Mouse (Mus musculus) MEL (cell line): ENCODE results near the gene Bbs9. TPM values are rescaled to one million over a fixed set of nuclear protein-coding genes. Genes with fewer than 3 reads are reported as not detected.
A peak's percentile ranks its signal among the peaks of the same experiment; 100 is the strongest.

Source experiments
- DNase-seq: peaks from one replicate; pipeline ENCODE4 v3.0.0; 2011; ENCODE audit warnings: low read depth, low spot score
- H3K27ac ChIP-seq: 2 replicates; pipeline ENCODE4 v1.5.1; 2012; ENCODE audit warnings: low read depth, mild to moderate bottlenecking, control low read depth, low read length, moderate library complexity; ENCODE audit not compliant: control insufficient read depth
- H3K27me3 ChIP-seq, 2 experiments: fragments of 150-350 bp in 1 of 2; sonication (generic) in 1 of 2; 2 replicates each; pipeline ENCODE4 v1.6.1; 2012; ENCODE audit warnings: low read length in 2 of 2, mild to moderate bottlenecking in 2 of 2, improper control_type of control experiment in 1 of 2, moderate library complexity in 1 of 2; ENCODE audit not compliant: insufficient read depth in 2 of 2, control insufficient read depth in 1 of 2
- H3K36me3 ChIP-seq, 2 experiments: 2 replicates each; pipeline ENCODE4 v1.6.1; 2012 to 2014; ENCODE audit warnings: low read length in 2 of 2, improper control_type of control experiment in 1 of 2, inconsistent platforms in 1 of 2, mild to moderate bottlenecking in 1 of 2; ENCODE audit not compliant: insufficient read depth in 2 of 2, control insufficient read depth in 1 of 2
- H3K4me1 ChIP-seq, 2 experiments: fragments of 150-350 bp in 1 of 2; sonication (generic) in 1 of 2; 2 replicates each; pipeline ENCODE4 v1.6.1; 2012; ENCODE audit warnings: low read length in 2 of 2, improper control_type of control experiment in 1 of 2, mild to moderate bottlenecking in 1 of 2; ENCODE audit not compliant: insufficient read depth in 2 of 2, control insufficient read depth in 1 of 2
- H3K4me3 ChIP-seq, 2 experiments: fragments of 150-350 bp in 1 of 2; sonication (generic) in 1 of 2; 2 replicates each; pipeline ENCODE4 v1.5.1; 2012; ENCODE audit warnings: low read depth in 2 of 2, low read length in 2 of 2, mild to moderate bottlenecking in 2 of 2, moderate library complexity in 2 of 2, control low read depth in 1 of 2, improper control_type of control experiment in 1 of 2; ENCODE audit not compliant: control insufficient read depth in 1 of 2, insufficient read depth in 1 of 2
- H3K79me2 ChIP-seq: 2 replicates; pipeline ENCODE4 v1.6.1; 2012; ENCODE audit warnings: mild to moderate bottlenecking, low read length, moderate library complexity; ENCODE audit not compliant: control insufficient read depth, poor library complexity, insufficient read depth
- H3K9ac ChIP-seq: 2 replicates; pipeline ENCODE4 v1.6.1; 2012; ENCODE audit warnings: low read depth, mild to moderate bottlenecking, control low read depth, low read length, moderate library complexity; ENCODE audit not compliant: control insufficient read depth, poor library complexity, severe bottlenecking
- H3K9me3 ChIP-seq: fragments of 150-350 bp; sonication (generic); replicated peaks from 2 replicates; pipeline ENCODE4 v1.6.1; 2012; ENCODE audit warnings: mild to moderate bottlenecking, low read length, improper control_type of control experiment, moderate library complexity; ENCODE audit not compliant: insufficient read depth
- BHLHE40 ChIP-seq: IDR thresholded peaks from 2 replicates; pipeline ENCODE4 v1.6.1; 2012; ENCODE audit warnings: low read depth, mild to moderate bottlenecking, inconsistent platforms, low read length, improper control_type of control experiment, borderline replicate concordance
- CHD2 ChIP-seq: IDR thresholded peaks from 2 replicates; pipeline ENCODE4 v1.6.1; 2011; ENCODE audit warnings: low read length, improper control_type of control experiment
- CTCF ChIP-seq, 3 experiments: IDR thresholded peaks in 2 of 3; conservative IDR thresholded peaks in 1 of 3; 2 replicates each; pipeline ENCODE4 v1.5.1; 2011 to 2012; ENCODE audit warnings: low read length in 3 of 3, low read depth in 2 of 3, mild to moderate bottlenecking in 2 of 3, improper control_type of control experiment in 1 of 3, inconsistent platforms in 1 of 3, mixed read lengths in 1 of 3, moderate library complexity in 1 of 3; ENCODE audit not compliant: control insufficient read depth in 1 of 3, insufficient read depth in 1 of 3, poor library complexity in 1 of 3, severe bottlenecking in 1 of 3
- E2F4 ChIP-seq: IDR thresholded peaks from 2 replicates; pipeline ENCODE4 v1.6.1; 2011; ENCODE audit warnings: low read depth, low read length, improper control_type of control experiment, borderline replicate concordance
- EP300 ChIP-seq, 2 experiments: IDR thresholded peaks; 2 replicates each; pipeline ENCODE4 v1.6.1; 2011; ENCODE audit warnings: improper control_type of control experiment in 2 of 2, low read length in 2 of 2, low read depth in 1 of 2, mild to moderate bottlenecking in 1 of 2
- ETS1 ChIP-seq: IDR thresholded peaks from 2 replicates; pipeline ENCODE4 v1.6.1; 2012; ENCODE audit warnings: low read depth, mild to moderate bottlenecking, inconsistent platforms, low read length, improper control_type of control experiment, moderate library complexity
- GATA1 ChIP-seq: IDR thresholded peaks from 2 replicates; pipeline ENCODE4 v1.6.1; 2011; ENCODE audit warnings: low read depth, low read length, improper control_type of control experiment
- HCFC1 ChIP-seq: IDR thresholded peaks from 2 replicates; pipeline ENCODE4 v1.6.1; 2012; ENCODE audit warnings: low read depth, mild to moderate bottlenecking, inconsistent platforms, low read length, improper control_type of control experiment, moderate library complexity
- JUND ChIP-seq: IDR thresholded peaks from 2 replicates; pipeline ENCODE4 v1.6.1; 2011; ENCODE audit warnings: low read depth, mild to moderate bottlenecking, improper control_type of control experiment, low read length
- MAFK ChIP-seq: IDR thresholded peaks from 2 replicates; pipeline ENCODE4 v1.6.1; 2011; ENCODE audit warnings: low read depth, mild to moderate bottlenecking, low read length, improper control_type of control experiment, borderline replicate concordance
- MAX ChIP-seq: IDR thresholded peaks from 2 replicates; pipeline ENCODE4 v1.6.1; 2011; ENCODE audit warnings: low read length, improper control_type of control experiment
- MAZ ChIP-seq: IDR thresholded peaks from 2 replicates; pipeline ENCODE4 v1.6.1; 2012; ENCODE audit warnings: low read depth, mild to moderate bottlenecking, inconsistent platforms, low read length, improper control_type of control experiment
- MEF2A ChIP-seq: IDR thresholded peaks from 2 replicates; pipeline ENCODE4 v1.6.1; 2014; ENCODE audit warnings: low read depth, mild to moderate bottlenecking, inconsistent platforms, low read length, improper control_type of control experiment; ENCODE audit not compliant: poor library complexity, insufficient replicate concordance, severe bottlenecking; ENCODE audit errors: extremely low read depth
- MXI1 ChIP-seq: IDR thresholded peaks from 2 replicates; pipeline ENCODE4 v1.6.1; 2011; ENCODE audit warnings: mild to moderate bottlenecking, low read depth, low read length, improper control_type of control experiment
- MYB ChIP-seq: IDR thresholded peaks from 2 replicates; pipeline ENCODE4 v1.6.1; 2011; ENCODE audit warnings: mild to moderate bottlenecking, low read depth, low read length, improper control_type of control experiment
- MYC ChIP-seq: IDR thresholded peaks from 2 replicates; pipeline ENCODE4 v1.6.1; 2011; ENCODE audit warnings: low read depth, mild to moderate bottlenecking, low read length, improper control_type of control experiment, moderate library complexity
- NELFE ChIP-seq: IDR thresholded peaks from 2 replicates; pipeline ENCODE4 v1.6.1; 2011; ENCODE audit warnings: low read depth, low read length, improper control_type of control experiment
- POLR2AphosphoS2 ChIP-seq: IDR thresholded peaks from 2 replicates; pipeline ENCODE4 v1.6.1; 2011; ENCODE audit warnings: low read length, improper control_type of control experiment
- RCOR1 ChIP-seq: IDR thresholded peaks from 2 replicates; pipeline ENCODE4 v1.6.1; 2012; ENCODE audit warnings: low read depth, mild to moderate bottlenecking, inconsistent platforms, low read length, improper control_type of control experiment
- SIN3A ChIP-seq: IDR thresholded peaks from 2 replicates; pipeline ENCODE4 v1.6.1; 2012; ENCODE audit warnings: low read length, improper control_type of control experiment, inconsistent platforms
- SMC3 ChIP-seq: IDR thresholded peaks from 2 replicates; pipeline ENCODE4 v1.6.1; 2011; ENCODE audit warnings: low read depth, low read length, improper control_type of control experiment
- TAL1 ChIP-seq: IDR thresholded peaks from 2 replicates; pipeline ENCODE4 v1.6.1; 2012; ENCODE audit warnings: mild to moderate bottlenecking, inconsistent platforms, low read length, moderate library complexity, mixed read lengths
- TCF12 ChIP-seq: IDR thresholded peaks from 2 replicates; pipeline ENCODE4 v1.6.1; 2014; ENCODE audit warnings: low read depth, mild to moderate bottlenecking, inconsistent platforms, low read length, improper control_type of control experiment, moderate library complexity
- USF1 ChIP-seq: IDR thresholded peaks from 2 replicates; pipeline ENCODE4 v1.6.1; 2014; ENCODE audit warnings: low read depth, mild to moderate bottlenecking, inconsistent platforms, low read length, improper control_type of control experiment, moderate library complexity
- ZC3H11A ChIP-seq: IDR thresholded peaks from 2 replicates; pipeline ENCODE4 v1.6.1; 2012; ENCODE audit warnings: low read depth, mild to moderate bottlenecking, inconsistent platforms, low read length, improper control_type of control experiment
- ZMIZ1 ChIP-seq: IDR thresholded peaks from 2 replicates; pipeline ENCODE4 v1.6.1; 2012; ENCODE audit warnings: low read depth, mild to moderate bottlenecking, inconsistent platforms, low read length, improper control_type of control experiment, moderate library complexity
- ZNF384 ChIP-seq: IDR thresholded peaks from 2 replicates; pipeline ENCODE4 v1.6.1; 2012; ENCODE audit warnings: low read depth, mild to moderate bottlenecking, inconsistent platforms, low read length, improper control_type of control experiment
- polyA plus RNA-seq, 2 experiments: library from polyadenylated mRNA; stranded (reverse) in 1 of 2; unstranded in 1 of 2; fragments of >175 nt in 1 of 2; fragments of >200 nt in 1 of 2; gene quantifications; 2 replicates each; pipeline versions ENCODE4 v1.2.1 to v1.2.4; 2012; ENCODE audit warnings: low replicate concordance in 2 of 2, low read depth in 1 of 2; ENCODE audit not compliant: insufficient read length in 2 of 2, insufficient read depth in 1 of 2, missing spikeins in 1 of 2
- total RNA-seq: library from RNA; depleted of rRNA; stranded (reverse); fragments of 300-350 nt; gene quantifications from 2 replicates; pipeline ENCODE4 v1.2.3, GENCODE M21; 2012

The Bbs9 gene
- total and polyA plus RNA-seq, 3 experiments: 18.5 to 19.5 TPM; not detected in 1

DNA sequence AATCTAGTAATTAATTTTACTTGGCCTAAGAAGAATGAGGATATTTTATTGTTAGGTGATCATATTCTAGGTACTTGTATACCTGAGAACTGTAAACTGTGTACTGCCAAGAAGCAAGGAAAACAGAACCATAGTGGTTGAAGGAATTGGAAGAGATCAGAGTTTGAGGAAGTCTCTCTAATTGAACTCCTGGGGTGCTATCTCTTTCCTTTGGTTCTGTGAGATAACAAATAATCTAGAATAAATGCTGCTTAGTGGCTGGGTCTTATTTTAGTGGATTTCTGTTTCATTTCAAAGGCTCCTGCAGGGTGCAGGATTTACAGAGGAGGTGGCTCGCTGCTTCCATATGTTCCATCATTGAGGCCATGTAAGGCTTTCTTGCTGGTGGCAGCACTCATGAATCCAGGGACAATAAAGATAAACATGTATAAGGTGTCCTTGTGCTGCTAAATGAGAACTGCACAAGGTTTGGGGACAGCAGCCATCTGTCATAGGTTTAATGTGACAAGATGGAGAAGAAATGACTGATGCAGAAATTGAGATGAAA is 226.6 kb downstream of the Bbs9 start (continued):
- peak; percentile 66; the same call in 1 of the 2 replicates for TF ChIP-seq MYC
- no peak for TF ChIP-seq NELFE
- no peak for TF ChIP-seq MYB

DNA sequence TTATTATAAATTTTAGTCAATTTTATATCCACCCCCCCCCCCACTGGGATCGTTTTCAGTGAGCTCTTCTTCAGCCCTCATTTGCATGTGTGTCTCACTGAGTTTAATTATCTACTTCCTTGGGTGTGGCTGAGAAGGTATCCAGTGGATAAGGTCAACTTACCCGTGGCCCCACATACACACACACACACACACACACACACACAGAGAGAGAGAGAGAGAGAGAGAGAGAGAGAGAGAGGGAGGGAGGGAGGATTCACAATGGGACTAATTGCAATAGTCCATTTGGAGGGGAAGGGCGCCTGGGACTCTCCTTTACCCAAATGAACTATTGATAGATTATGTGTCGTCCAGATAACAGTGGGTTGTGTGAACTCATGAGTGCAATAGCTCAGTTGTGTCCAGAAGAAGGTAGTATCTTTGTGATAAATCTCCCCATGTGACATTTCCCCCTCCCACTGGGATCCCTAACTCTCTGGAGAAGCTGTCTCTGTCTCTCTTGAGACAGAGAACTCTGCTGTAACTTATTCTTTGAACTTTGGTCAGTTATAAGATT is 227.4 kb downstream of the Bbs9 start:
- Histone ChIP-seq H3K4me3 (peak overlapping the region in 1 of 2 experiments; percentile 5; a peak in 1 of 4 replicates), H3K27me3 (no peaks in the 10 kb centered on the region), H3K27ac (peak overlapping the region; percentile 59), H3K36me3 (peaks cover 0 to 16% of the 10 kb centered on the region in 2 experiments; a peak in 2 of 4 replicates), H3K4me1 (peaks cover 13 to 15% of the 10 kb centered on the region in 2 experiments), H3K79me2 (no peaks in the 10 kb centered on the region), H3K9me3 (no peaks in the 10 kb centered on the region), H3K9ac (no peak overlapping the region)
- DNase-seq: peak; percentile 61
- no peak for TF ChIP-seq MAFK
- peak; percentile 73; the same call in 1 of the 2 replicates for TF ChIP-seq MAZ
- TF ChIP-seq MXI1: peak; percentile 54
- peak; percentile 54; the same call in 1 of the 2 replicates for TF ChIP-seq ZMIZ1
- no peak for TF ChIP-seq POLR2AphosphoS2
- TF ChIP-seq JUND: peak; percentile 73; the same call in 1 of the 2 replicates
- peak; percentile 71 for TF ChIP-seq RCOR1
- 0 out of 2 replicates have a peak, but pooled peaks have one; percentile 25 for TF ChIP-seq NELFE
- no peak for TF ChIP-seq E2F4
- no peak for TF ChIP-seq MEF2A
- peak; percentile 32; the same call in 1 of the 2 replicates for TF ChIP-seq HCFC1
- TF ChIP-seq CTCF (IDR thresholded peaks at IDR 0.05 in 2 of 3, conservative IDR thresholded peaks at IDR 0.05 in 1 of 3; ENCODE audit: control insufficient read depth in 1 of 3, insufficient read depth in 1 of 3, low read depth in 2 of 3, low read length in 3 of 3, poor library complexity in 1 of 3, severe bottlenecking in 1 of 3): no peak
- peak; percentile 61 for TF ChIP-seq GATA1
- TF ChIP-seq ETS1: peak; percentile 49
- TF ChIP-seq TAL1: no peak
- TF ChIP-seq SMC3: no peak
- TF ChIP-seq CHD2: no peak
- TF ChIP-seq MAX: peak; percentile 53; the same call in 1 of the 2 replicates
- TF ChIP-seq EP300 (IDR thresholded peaks at IDR 0.05; ENCODE audit: low read depth in 1 of 2, low read length in 2 of 2): peak; percentile 46 to 70
- TF ChIP-seq ZC3H11A: no peak
- TF ChIP-seq MYC: 0 out of 2 replicates have a peak, but pooled peaks have one; percentile 25
- TF ChIP-seq SIN3A: 0 out of 2 replicates have a peak, but pooled peaks have one; percentile 31
- no peak for TF ChIP-seq ZNF384
- peak; percentile 63 for TF ChIP-seq USF1
- 0 out of 2 replicates have a peak, but pooled peaks have one; percentile 25 for TF ChIP-seq BHLHE40
- TF ChIP-seq TCF12: peak; percentile 64; the same call in 1 of the 2 replicates
